Mouse (Mus musculus): ENCODE results near the gene Vmn2r81.
"Not testable (repeated sequence)": the region's sequence is repeated elsewhere in the genome, so short reads cannot be mapped to it uniquely, and the experiment has no call there.

Gene Vmn2r81

GRCm38 (mm10) chr10:79247392-79247791, at the start of gene Vmn2r81:
Gene Vmn2r81, plus strand, starts transcription at chr10:79247692.
- not testable (repeated sequence) for DNase-seq

GRCm38 (mm10) chr10:79199973-79200372, 47.5 kb upstream of the Vmn2r81 start:
- not testable (repeated sequence) for DNase-seq

GRCm38 (mm10) chr10:79220432-79220831, 27.1 kb upstream of the Vmn2r81 start:
- DNase-seq: no peak

- no peak for DNase-seq
Observed at GRCm38 (mm10) chr10:79221606-79222005, 25.9 kb upstream of the Vmn2r81 start.

GRCm38 (mm10) chr10:79222214-79222613, 25.3 kb upstream of the Vmn2r81 start:
- DNase-seq: no peak

GRCm38 (mm10) chr10:79322033-79322736, 74.7 kb downstream of the Vmn2r81 start:
- DNase-seq: not testable (repeated sequence)

- DNase-seq: no peak
Observed at GRCm38 (mm10) chr10:79322737-79323086, 75.2 kb downstream of the Vmn2r81 start.
